Mouse (Mus musculus): Measurements from ENCODE around the gene Fam193a.

Fam193a gene

GRCm38 (mm10) chr5:34520458-34521209 is 150.9 kb downstream of the Fam193a start:
- no peak for DNase-seq (ENCODE audit: low spot score in 2 of 2)

GRCm38 (mm10) chr5:34521337-34521736 is 151.6 kb downstream of the Fam193a start:
- no peak for DNase-seq (ENCODE audit: low spot score in 2 of 2)

GRCm38 (mm10) chr5:34523958-34524485 is 154.3 kb downstream of the Fam193a start:
- no peak for DNase-seq (ENCODE audit: low spot score in 2 of 2)

GRCm38 (mm10) chr5:34524511-34524910 is 154.8 kb downstream of the Fam193a start:
- no peak for DNase-seq (ENCODE audit: low spot score in 2 of 2)

- DNase-seq (ENCODE audit: low spot score in 2 of 2): peak; percentile 98 to 99
Measured at GRCm38 (mm10) chr5:34525663-34526476, 156.1 kb downstream of the Fam193a start, which contains the start of gene Sh3bp2. Gene Sh3bp2, plus strand, starts transcription at chr5:34525838.

GRCm38 (mm10) chr5:34526477-34526775 is 156.7 kb downstream of the Fam193a start:
- no peak for DNase-seq (ENCODE audit: low spot score in 2 of 2)

GRCm38 (mm10) chr5:34527352-34527751 is 157.6 kb downstream of the Fam193a start:
- no peak for DNase-seq (ENCODE audit: low spot score in 2 of 2)

GRCm38 (mm10) chr5:34528724-34529123 is 159.0 kb downstream of the Fam193a start:
- DNase-seq (ENCODE audit: low spot score in 2 of 2): no peak

GRCm38 (mm10) chr5:34530116-34530515 is 160.4 kb downstream of the Fam193a start:
- DNase-seq (ENCODE audit: low spot score in 2 of 2): no peak

GRCm38 (mm10) chr5:34530687-34531086 is 161.0 kb downstream of the Fam193a start:
- DNase-seq (ENCODE audit: low spot score in 2 of 2): no peak

- no peak for DNase-seq (ENCODE audit: low spot score in 2 of 2)
Measured at GRCm38 (mm10) chr5:34533066-34533465, 163.3 kb downstream of the Fam193a start.

GRCm38 (mm10) chr5:34533820-34534219 is 164.1 kb downstream of the Fam193a start:
- no peak for DNase-seq (ENCODE audit: low spot score in 2 of 2)

- DNase-seq (ENCODE audit: low spot score in 2 of 2): no peak
Measured at GRCm38 (mm10) chr5:34534776-34535581, 165.2 kb downstream of the Fam193a start.

GRCm38 (mm10) chr5:34535831-34536230 is 166.1 kb downstream of the Fam193a start:
- no peak for DNase-seq (ENCODE audit: low spot score in 2 of 2)
